Comparison of ENCODE assay signal across 5 mouse cellular contexts in genomic region chr14:102733718-102734117, GRCm38 (mm10).
A peak's percentile ranks its signal among the peaks of the same experiment; 100 is the strongest.
DNase-seq lines count a peak whose midpoint lies in the region; ATAC-seq lines count a peak whose summit lies in the region.

No protein-coding gene starts in this region.

- ATAC-seq in granulocyte monocyte progenitor cell, adult 5-6 weeks (replicated peaks; ENCODE audit: poor library complexity, severe bottlenecking), result peak; percentile 100
- peak; percentile 96 for ATAC-seq in megakaryocyte, adult 5-6 weeks (ENCODE audit: poor library complexity, severe bottlenecking)
- ATAC-seq in megakaryocyte-erythroid progenitor cell, adult 5-6 weeks (replicated peaks; ENCODE audit: low FRiP score, low TSS enrichment, poor library complexity, severe bottlenecking), result peak; percentile 88

- DNase-seq in 416B (ENCODE audit: low read depth) (peak; percentile 82), MEL-GATA-1-ER (ENCODE audit: extremely low read depth, low read depth) (peak; percentile 16)

Comparison
In these comparisons a context has a peak if more than half of its experiments do, and no peak if none do; other contexts are left out.
1. Peak in every context shown above with its lines: DNase-seq and ATAC-seq.